Mouse (Mus musculus) WW6 (cell line): Measurements from ENCODE around the gene Pkp3.

Source experiments
- DNase-seq: peaks from one replicate; pipeline ENCODE4 v3.0.0-alpha.2; 2013; ENCODE audit warnings: low read depth, low spot score

Pkp3 gene

GRCm38 (mm10) chr7:141057541-141057940 lies 20.5 kb upstream of the Pkp3 start:
- no peak for DNase-seq

- no peak for DNase-seq
Observed at GRCm38 (mm10) chr7:141058601-141059341, 19.2 kb upstream of the Pkp3 start.

- no peak for DNase-seq
Observed at GRCm38 (mm10) chr7:141059929-141060328, 18.1 kb upstream of the Pkp3 start.

GRCm38 (mm10) chr7:141060426-141061242 lies 17.4 kb upstream of the Pkp3 start, which contains the start of gene B4galnt4:
TSS of gene B4galnt4 (plus strand) at chr7:141061104.
- peak; percentile 60 for DNase-seq

DNA sequence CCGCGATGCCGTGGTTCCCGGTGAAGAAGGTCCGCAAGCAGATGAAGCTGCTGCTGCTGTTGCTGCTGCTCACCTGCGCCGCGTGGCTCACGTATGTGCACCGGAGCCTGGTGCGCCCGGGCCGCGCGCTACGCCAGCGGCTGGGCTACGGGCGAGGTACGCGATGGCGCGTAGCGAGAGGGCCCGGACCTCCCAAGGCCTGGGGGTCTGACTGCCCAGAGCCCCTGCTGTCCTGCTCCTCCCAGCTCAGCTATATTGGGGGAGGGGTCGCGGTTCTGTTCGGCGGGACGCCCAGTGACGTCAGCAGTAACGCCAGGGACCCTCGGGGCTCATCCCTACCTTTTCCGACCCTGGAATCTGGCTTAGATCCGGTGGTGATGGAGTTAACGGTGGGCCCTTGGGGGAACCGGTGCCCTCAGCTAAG lies 16.7 kb upstream of the Pkp3 start:
- DNase-seq, result no peak

- DNase-seq, result no peak
Observed at GRCm38 (mm10) chr7:141062525-141062924, 15.5 kb upstream of the Pkp3 start.

DNA sequence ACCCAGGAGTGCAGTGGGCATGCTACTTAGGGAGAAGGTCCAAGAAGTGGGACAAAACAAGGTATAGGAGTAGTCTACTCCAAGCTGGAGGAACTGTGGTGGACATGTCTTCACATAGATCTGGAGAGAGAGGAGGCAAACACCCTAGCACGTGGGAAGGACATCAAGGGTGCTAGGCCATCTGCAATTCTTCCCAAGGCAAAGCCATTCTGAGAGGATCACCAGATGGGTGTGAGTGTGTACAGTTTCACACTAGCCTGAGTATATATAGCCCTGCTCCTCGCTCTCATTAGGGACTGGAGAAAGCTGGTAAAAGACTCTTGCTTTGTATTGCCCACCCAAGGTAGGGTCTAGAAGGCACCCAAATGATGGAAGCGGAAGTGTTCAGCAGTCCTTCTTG lies 14.7 kb upstream of the Pkp3 start:
- DNase-seq, result no peak

DNA sequence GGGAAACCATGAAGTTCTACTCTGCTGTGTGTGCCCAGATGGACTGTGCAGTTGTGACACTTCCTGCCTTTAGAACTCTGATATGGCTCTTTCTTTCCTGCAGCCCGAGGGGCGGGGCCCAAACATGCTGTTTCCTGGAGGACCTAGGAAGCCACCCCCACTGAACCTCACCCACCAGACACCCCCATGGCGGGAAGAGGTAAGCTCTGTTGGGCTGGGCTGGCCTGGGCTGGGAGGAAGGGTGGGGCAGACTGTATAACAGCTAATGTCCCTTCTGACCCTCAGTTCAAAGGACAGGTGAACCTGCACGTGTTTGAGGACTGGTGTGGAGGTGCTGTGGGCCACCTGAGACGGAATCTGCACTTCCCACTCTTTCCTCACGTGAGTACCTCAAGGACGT lies 13.8 kb upstream of the Pkp3 start:
- DNase-seq, result no peak

- DNase-seq, result no peak
Observed at GRCm38 (mm10) chr7:141064576-141064975, 13.4 kb upstream of the Pkp3 start.

- DNase-seq, result no peak
Observed at GRCm38 (mm10) chr7:141068351-141068750, 9.7 kb upstream of the Pkp3 start.

DNA sequence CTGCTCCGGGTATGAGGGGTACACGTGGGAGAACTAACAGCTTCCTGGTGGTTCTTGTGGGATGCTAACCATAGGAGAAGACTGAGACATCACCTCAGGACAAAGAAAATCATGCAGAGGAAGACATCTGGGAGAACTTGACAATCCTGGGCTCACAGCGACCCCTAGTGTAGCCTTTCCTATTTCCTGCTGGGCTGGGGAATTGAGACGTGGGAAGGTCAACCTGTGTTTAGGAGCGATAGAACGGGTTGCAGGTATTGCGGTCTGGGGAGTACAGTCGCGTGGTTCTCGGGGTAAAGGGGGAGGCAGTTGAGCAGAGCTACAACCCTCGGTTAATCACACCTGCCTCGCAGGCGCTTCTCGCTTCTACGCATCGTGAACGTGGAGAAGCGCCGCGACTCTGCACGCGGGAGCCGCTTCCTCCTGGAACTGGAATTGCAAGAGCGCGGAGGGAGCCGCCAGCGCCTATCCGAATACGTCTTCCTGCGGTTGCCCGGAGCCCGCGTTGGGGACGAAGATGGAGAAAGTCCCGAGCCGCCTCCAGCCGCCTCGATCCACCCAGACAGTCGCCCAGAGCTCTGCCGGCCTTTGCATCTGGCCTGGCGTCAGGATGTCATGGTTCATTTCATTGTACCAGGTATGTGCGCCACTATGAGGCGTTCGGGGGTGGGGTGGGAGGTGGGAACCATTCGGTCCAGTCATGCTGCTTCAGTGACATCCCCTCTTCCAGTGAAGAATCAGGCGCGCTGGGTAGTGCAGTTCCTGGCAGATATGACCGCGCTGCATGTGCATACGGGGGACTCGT lies 7.8 kb upstream of the Pkp3 start:
- DNase-seq, result peak; percentile 73

- no peak for DNase-seq
Observed at GRCm38 (mm10) chr7:141072017-141072745, 5.8 kb upstream of the Pkp3 start.

DNA sequence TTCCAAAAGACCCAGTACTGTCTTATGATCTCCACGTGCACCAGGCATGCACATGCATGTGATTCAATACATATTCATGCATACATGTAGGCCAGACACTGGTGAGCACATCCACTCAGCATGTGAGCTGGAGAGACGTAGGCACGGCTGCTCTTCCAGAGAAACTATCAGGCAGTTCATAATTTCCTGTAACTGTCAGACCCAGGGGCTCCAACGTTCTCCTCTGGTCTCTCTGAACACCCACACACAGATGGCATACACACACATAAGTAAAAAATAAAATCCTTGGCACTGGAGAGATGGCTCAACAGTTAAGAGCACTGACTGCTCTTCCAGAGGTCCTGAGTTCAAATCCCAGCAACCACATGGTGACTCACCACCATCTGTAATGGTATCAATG lies 4.2 kb upstream of the Pkp3 start:
- DNase-seq, result no peak

DNA sequence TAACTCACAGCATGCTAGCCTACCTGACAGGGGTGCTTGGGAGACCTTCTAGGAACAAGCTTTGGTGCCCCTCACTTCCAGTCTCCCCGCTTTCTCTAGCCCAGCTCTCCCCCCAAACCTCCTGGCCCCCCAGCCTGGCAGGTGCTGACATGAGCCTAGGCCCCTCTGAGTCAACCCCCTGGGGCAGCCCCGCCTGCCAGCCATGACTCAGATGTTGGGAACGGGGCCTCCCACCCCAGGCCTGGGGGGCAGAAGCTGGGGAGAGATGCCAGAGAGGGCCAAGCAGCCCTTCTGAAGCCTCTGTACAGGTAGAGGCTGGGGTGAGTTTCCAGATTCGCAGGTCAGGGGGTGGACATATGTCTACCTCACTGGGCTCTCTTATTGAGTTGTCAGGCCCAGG lies 858 bp downstream of the Pkp3 start:
- no peak for DNase-seq

DNA sequence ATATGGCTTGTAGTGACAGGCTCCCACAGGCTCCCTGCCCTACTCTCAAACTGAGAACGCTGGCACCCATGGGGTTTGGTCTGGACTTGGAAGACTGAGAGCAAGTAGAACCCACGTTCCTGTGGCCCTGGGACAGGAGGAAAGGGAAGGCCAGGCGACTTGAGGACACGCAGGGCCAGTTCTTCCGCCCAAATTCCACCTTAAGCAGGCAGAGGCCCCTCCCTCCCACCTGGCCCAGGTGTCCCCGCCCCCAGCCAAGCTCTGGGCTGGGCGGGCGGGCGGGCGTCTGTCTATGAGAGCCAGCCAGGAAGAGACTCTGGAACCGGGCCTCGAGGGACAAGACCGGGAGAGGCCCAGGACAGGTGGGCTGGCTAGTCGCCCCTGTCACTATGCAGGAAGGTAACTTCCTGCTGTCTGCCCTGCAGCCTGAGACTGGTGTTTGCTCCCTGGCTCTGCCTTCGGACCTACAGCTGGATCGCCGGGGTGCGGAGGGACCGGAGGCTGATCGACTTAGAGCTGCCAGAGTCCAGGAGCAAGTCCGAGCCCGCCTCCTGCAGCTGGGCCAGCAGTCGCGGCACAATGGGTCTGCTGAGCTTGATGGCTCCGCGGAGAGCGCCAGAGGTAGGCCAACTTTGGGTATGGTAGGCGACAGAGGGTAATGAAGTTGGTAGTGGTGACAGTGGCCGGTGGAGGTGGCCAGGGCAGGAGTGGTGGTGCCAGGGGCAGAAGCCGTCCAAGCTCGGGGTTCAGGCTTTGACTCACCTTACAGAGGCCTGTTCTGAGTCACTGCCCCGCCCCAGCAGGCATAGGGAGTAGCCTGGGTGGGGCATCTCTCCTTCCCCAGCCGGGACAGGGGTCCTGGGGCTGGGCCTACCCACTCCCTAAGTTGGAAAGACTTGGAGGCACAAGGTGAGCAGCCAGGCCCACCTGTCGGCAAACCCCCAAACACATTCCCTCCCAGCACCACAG lies 1.7 kb downstream of the Pkp3 start:
- DNase-seq, result no peak

GRCm38 (mm10) chr7:141087894-141088293 lies 9.9 kb downstream of the Pkp3 start:
- no peak for DNase-seq

DNA sequence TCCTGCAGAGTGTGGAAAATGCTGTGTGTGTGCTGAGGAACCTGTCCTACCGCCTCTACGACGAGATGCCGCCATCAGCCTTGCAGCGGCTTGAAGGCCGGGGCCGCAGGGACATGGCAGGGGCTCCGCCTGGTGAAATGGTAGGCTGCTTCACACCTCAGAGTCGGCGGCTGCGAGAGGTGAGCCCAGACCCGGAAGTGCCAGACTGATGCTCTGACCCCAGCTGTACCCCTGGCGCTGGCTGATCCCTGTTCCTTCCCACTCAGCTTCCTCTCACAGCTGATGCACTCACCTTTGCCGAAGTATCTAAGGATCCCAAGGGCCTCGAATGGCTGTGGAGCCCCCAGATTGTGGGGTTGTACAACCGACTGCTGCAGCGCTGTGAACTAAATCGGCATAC lies 10.5 kb downstream of the Pkp3 start:
- no peak for DNase-seq

DNA sequence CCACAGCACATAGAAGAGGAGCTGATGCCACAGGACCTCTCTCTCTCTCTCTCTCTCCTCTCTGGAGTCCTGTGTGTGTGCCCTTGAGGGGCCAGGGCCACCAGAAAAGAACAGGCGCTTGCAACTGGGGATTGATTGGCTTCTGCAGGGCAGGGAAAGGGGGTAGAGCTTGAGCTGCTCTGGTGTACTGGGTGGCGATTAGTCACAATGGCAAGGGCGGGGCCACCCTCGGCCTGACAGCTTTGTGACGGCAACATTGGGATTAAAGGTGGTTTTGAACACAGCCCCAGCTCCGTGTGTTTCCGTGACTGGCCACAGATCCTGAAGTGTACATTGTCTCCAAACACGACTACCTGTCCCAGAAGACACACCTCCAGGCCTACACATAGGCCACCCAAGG lies 12.2 kb downstream of the Pkp3 start:
- no peak for DNase-seq

DNA sequence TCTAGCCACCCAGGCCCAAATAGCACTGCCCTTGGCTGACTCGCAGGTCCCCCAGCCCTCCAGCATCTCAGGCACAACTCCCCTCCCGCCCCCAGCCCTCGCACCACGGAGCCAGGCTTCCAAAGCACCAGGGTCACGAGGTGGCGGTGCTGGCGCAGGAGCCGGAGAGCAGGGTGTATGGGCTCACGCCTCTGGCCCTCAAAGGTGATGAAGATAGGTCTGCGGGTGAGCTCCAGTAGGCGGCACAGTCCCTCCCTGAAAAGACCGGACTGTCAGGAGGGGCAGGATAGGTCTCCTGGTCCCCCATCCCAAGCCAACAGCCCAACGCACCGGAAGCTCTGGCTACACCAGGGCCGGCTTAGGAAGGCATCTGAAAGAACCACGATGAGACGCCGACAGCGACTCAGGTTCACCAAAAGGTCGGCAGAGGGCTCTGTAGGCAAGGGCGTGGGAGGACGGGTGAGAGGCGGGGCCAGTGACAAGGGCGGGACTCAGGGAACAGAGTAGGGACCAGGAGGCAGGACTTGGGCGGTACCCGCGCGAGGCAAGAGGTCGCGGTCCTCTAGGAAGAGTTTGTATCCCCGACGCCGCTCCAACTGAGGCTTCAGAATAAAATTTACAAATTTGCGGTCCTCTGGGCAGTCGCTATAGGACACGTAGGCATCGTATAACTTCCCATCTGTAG lies 14.2 kb downstream of the Pkp3 start:
- DNase-seq, result peak; percentile 76

GRCm38 (mm10) chr7:141093950-141094349 lies 15.9 kb downstream of the Pkp3 start:
- DNase-seq, result no peak
